Mouse (Mus musculus): ENCODE measurements around the gene Sesn2.

DNA sequence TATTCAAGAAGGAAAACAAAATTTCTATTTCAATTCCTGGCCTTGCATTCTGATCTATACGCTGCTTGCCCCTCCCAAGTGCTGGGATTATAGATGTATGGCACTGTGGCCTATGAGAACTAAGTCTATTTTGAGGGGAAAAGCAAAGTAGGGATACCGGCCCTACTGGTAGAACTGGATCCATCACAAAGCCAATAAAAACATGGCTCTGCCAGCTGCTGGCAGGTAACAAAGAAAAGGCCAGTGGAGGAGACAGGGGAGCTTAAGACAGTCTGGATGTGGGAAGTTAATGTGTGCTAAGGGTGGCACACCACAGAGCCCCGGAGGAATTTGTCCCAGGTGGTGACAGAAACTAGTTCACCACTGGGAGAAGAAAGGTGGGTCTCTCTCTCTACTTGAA lies 55.2 kb downstream of the Sesn2 start:
- TF ChIP-seq CTCF (IDR thresholded peaks at IDR 0.05; ENCODE audit: low read depth) (no peak), EP300 (IDR thresholded peaks at IDR 0.05; ENCODE audit: low read depth) (no peak)

Measured in liver, postnatal 0 days (tissue).